Mouse (Mus musculus) B cell, adult 2 months (primary cell): Measurements from ENCODE around the gene Mn1.

Experiments
- DNase-seq, 2 experiments: peaks; one replicate each; pipeline ENCODE4 v3.0.0; 2022

Mn1 gene

GRCm38 (mm10) chr5:111491485-111491884, 74.3 kb downstream of the Mn1 start:
- DNase-seq: no peak

GRCm38 (mm10) chr5:111500036-111500435, 82.9 kb downstream of the Mn1 start:
- no peak for DNase-seq

GRCm38 (mm10) chr5:111501691-111502441, 84.7 kb downstream of the Mn1 start:
- no peak for DNase-seq

- no peak for DNase-seq
Measured at GRCm38 (mm10) chr5:111505241-111505640, 88.1 kb downstream of the Mn1 start.

- DNase-seq: no peak
Measured at GRCm38 (mm10) chr5:111505824-111506223, 88.7 kb downstream of the Mn1 start.

- DNase-seq: no peak
Measured at GRCm38 (mm10) chr5:111506410-111506809, 89.2 kb downstream of the Mn1 start.
